Mouse (Mus musculus) embryonic facial prominence, embryonic 10.5 days (tissue): ENCODE results near the gene Med13l. TPM values are rescaled to one million over a fixed set of nuclear protein-coding genes. Genes with fewer than 3 reads are reported as not detected.

ENCODE experiments used
- DNase-seq: peaks from one replicate; pipeline ENCODE4 v3.0.0-alpha.2; 2017; ENCODE audit warnings: low spot score
- H3K27ac ChIP-seq: fragments of 300-500 bp; sonication (generic); replicated peaks from 2 replicates; pipeline ENCODE4 v1.5.1; 2016; ENCODE audit warnings: mild to moderate bottlenecking
- H3K27me3 ChIP-seq: fragments of 300-500 bp; sonication (generic); replicated peaks from 2 replicates; pipeline ENCODE4 v1.6.1; 2016; ENCODE audit warnings: low read depth, mild to moderate bottlenecking; ENCODE audit not compliant: poor library complexity, severe bottlenecking
- H3K36me3 ChIP-seq: fragments of 300-500 bp; sonication (generic); replicated peaks from 2 replicates; pipeline ENCODE4 v1.6.1; 2016; ENCODE audit warnings: mild to moderate bottlenecking, moderate library complexity
- H3K4me1 ChIP-seq: fragments of 300-500 bp; sonication (generic); 2 replicates; pipeline ENCODE4 v1.6.1; 2016
- H3K4me3 ChIP-seq: fragments of 300-500 bp; sonication (generic); 2 replicates; pipeline ENCODE4 v1.5.1; 2016; ENCODE audit warnings: mild to moderate bottlenecking, moderate library complexity
- H3K9me3 ChIP-seq: fragments of 300-500 bp; sonication (generic); 2 replicates; pipeline ENCODE4 v1.6.1; 2016; ENCODE audit warnings: mild to moderate bottlenecking
- WGBS: fragments of 180-500 bp; shearing (Covaris S2); methylation state at CpG from one replicate; pipeline ENCODE4 v1.1.7; 2016; 5-methylcytosine and 5-hydroxymethylcytosine counted together
- polyA plus RNA-seq: library from polyadenylated mRNA; unstranded; fragments of >200 nt; fragmentation: Nextera tagmentation; extraction: Ambion mirVana; gene quantifications from 2 replicates; pipeline ENCODE4 v1.2.1, GENCODE M21; 2016

Gene Med13l
- polyA plus RNA-seq, 1 experiment from 2014 or later, result 11.6 TPM

GRCm38 (mm10) chr5:118658256-118658837 is 97.9 kb downstream of the Med13l start:
- Histone ChIP-seq H3K36me3 (no peaks in the 10 kb centered on the region), H3K27me3 (no peaks in the 10 kb centered on the region), H3K27ac (no peak overlapping the region), H3K4me3 (no peak overlapping the region), H3K9me3 (no peaks in the 10 kb centered on the region), H3K4me1 (peaks cover 17% of the 10 kb centered on the region)
- 92% methylated on average over 7 of the region's 7 CpGs for WGBS
- DNase-seq, result no peak

- Histone ChIP-seq H3K27me3 (no peaks in the 10 kb centered on the region), H3K27ac (no peak overlapping the region), H3K4me3 (no peak overlapping the region), H3K36me3 (no peaks in the 10 kb centered on the region), H3K9me3 (no peaks in the 10 kb centered on the region), H3K4me1 (peaks cover 13% of the 10 kb centered on the region)
- WGBS, result 82% methylated on average over 2 of the region's 2 CpGs
- no peak for DNase-seq
Observed at GRCm38 (mm10) chr5:118659713-118660112, 99.2 kb downstream of the Med13l start.

GRCm38 (mm10) chr5:118661751-118662150 is 101.3 kb downstream of the Med13l start:
- Histone ChIP-seq H3K27ac (no peak overlapping the region), H3K27me3 (no peaks in the 10 kb centered on the region), H3K36me3 (peaks cover 5% of the 10 kb centered on the region; the same call in 1 of the 2 replicates), H3K4me1 (peaks cover 27% of the 10 kb centered on the region), H3K9me3 (no peaks in the 10 kb centered on the region), H3K4me3 (no peak overlapping the region)
- DNase-seq, result no peak
- 74% methylated on average over 5 of the region's 5 CpGs for WGBS

- H3K27ac ChIP-seq, result no peak overlapping the region
- no peak overlapping the region for H3K4me3 ChIP-seq
- peaks cover 47% of the 10 kb centered on the region for H3K4me1 ChIP-seq
- 87% methylated on average over 6 of the region's 6 CpGs for WGBS
- no peak for DNase-seq
- no peaks in the 10 kb centered on the region for H3K27me3 ChIP-seq
- peaks cover 5% of the 10 kb centered on the region; the same call in 1 of the 2 replicates for H3K36me3 ChIP-seq
- no peaks in the 10 kb centered on the region for H3K9me3 ChIP-seq
Observed at GRCm38 (mm10) chr5:118663999-118664398, 103.5 kb downstream of the Med13l start.

GRCm38 (mm10) chr5:118665023-118665422 is 104.5 kb downstream of the Med13l start:
- 89% methylated on average over 8 of the region's 8 CpGs for WGBS
- no peak for DNase-seq
- H3K4me1 ChIP-seq, result peaks cover 55% of the 10 kb centered on the region

GRCm38 (mm10) chr5:118666437-118667207 is 106.1 kb downstream of the Med13l start:
- Histone ChIP-seq H3K4me3 (peak overlapping the region; percentile 29; the same call in 1 of the 2 replicates), H3K9me3 (no peaks in the 10 kb centered on the region), H3K4me1 (peaks cover 69% of the 10 kb centered on the region), H3K36me3 (peaks cover 5% of the 10 kb centered on the region; the same call in 1 of the 2 replicates), H3K27me3 (no peaks in the 10 kb centered on the region), H3K27ac (peak overlapping the region; percentile 75)
- WGBS, result 55% methylated on average over 25 of the region's 25 CpGs
- peak; percentile 44 for DNase-seq

More at GRCm38 (mm10) chr5:118665023-118665422, 104.5 kb downstream of the Med13l start:
- Histone ChIP-seq H3K4me3 (no peak overlapping the region), H3K36me3 (peaks cover 5% of the 10 kb centered on the region; the same call in 1 of the 2 replicates), H3K27me3 (no peaks in the 10 kb centered on the region), H3K27ac (no peak overlapping the region), H3K9me3 (no peaks in the 10 kb centered on the region)

- no peak overlapping the region for H3K27ac ChIP-seq
- H3K9me3 ChIP-seq, result no peaks in the 10 kb centered on the region
- no peak overlapping the region for H3K4me3 ChIP-seq
Observed at GRCm38 (mm10) chr5:118667863-118668262, 107.4 kb downstream of the Med13l start.

GRCm38 (mm10) chr5:118668931-118669330 is 108.5 kb downstream of the Med13l start:
- Histone ChIP-seq H3K4me3 (peak overlapping the region; percentile 21; the same call in 1 of the 2 replicates), H3K36me3 (peaks cover 5% of the 10 kb centered on the region; the same call in 1 of the 2 replicates), H3K27me3 (no peaks in the 10 kb centered on the region), H3K4me1 (peaks cover 90% of the 10 kb centered on the region), H3K9me3 (no peaks in the 10 kb centered on the region), H3K27ac (no peak overlapping the region; the same call in 1 of the 2 replicates)
- DNase-seq, result no peak
- whole genome bisulfite sequencing, result 21% methylated on average over 2 of the region's 2 CpGs

More at GRCm38 (mm10) chr5:118667863-118668262, 107.4 kb downstream of the Med13l start:
- 50% methylated on average over 7 of the region's 7 CpGs for WGBS
- peaks cover 82% of the 10 kb centered on the region for H3K4me1 ChIP-seq
- H3K36me3 ChIP-seq, result peaks cover 5% of the 10 kb centered on the region; the same call in 1 of the 2 replicates
- no peak for DNase-seq
- no peaks in the 10 kb centered on the region for H3K27me3 ChIP-seq

GRCm38 (mm10) chr5:118672111-118672510 is 111.6 kb downstream of the Med13l start:
- Histone ChIP-seq H3K36me3 (no peaks in the 10 kb centered on the region), H3K9me3 (no peaks in the 10 kb centered on the region), H3K27ac (no peak overlapping the region), H3K4me1 (peaks cover 91% of the 10 kb centered on the region), H3K27me3 (no peaks in the 10 kb centered on the region), H3K4me3 (no peak overlapping the region)
- no peak for DNase-seq

GRCm38 (mm10) chr5:118673859-118674258 is 113.4 kb downstream of the Med13l start:
- Histone ChIP-seq H3K4me3 (no peak overlapping the region), H3K27me3 (no peaks in the 10 kb centered on the region), H3K4me1 (peaks cover 80% of the 10 kb centered on the region), H3K27ac (0 out of 2 replicates have a peak overlapping the region, but pooled peaks have one; percentile 22), H3K9me3 (no peaks in the 10 kb centered on the region), H3K36me3 (no peaks in the 10 kb centered on the region; the same call in 1 of the 2 replicates)
- no peak for DNase-seq
- WGBS, result 57% methylated on average over 5 of the region's 5 CpGs

GRCm38 (mm10) chr5:118674321-118674720 is 113.8 kb downstream of the Med13l start:
- WGBS, result 77% methylated on average over 3 of the region's 3 CpGs
- no peaks in the 10 kb centered on the region; the same call in 1 of the 2 replicates for H3K36me3 ChIP-seq
- H3K27ac ChIP-seq, result no peak overlapping the region
- no peak overlapping the region for H3K4me3 ChIP-seq
- peaks cover 79% of the 10 kb centered on the region for H3K4me1 ChIP-seq
- no peaks in the 10 kb centered on the region for H3K9me3 ChIP-seq
- H3K27me3 ChIP-seq, result no peaks in the 10 kb centered on the region
- DNase-seq, result no peak

GRCm38 (mm10) chr5:118675697-118676096 is 115.2 kb downstream of the Med13l start:
- Histone ChIP-seq H3K27ac (no peak overlapping the region), H3K9me3 (no peaks in the 10 kb centered on the region), H3K36me3 (peaks cover 6% of the 10 kb centered on the region), H3K4me3 (no peak overlapping the region), H3K27me3 (no peaks in the 10 kb centered on the region), H3K4me1 (peaks cover 69% of the 10 kb centered on the region)
- no peak for DNase-seq
- WGBS, result 89% methylated on average over 3 of the region's 3 CpGs
